Mouse (Mus musculus) gastrocnemius, postnatal 36 days (tissue): ENCODE data around the gene Cox11. TPM values are rescaled to one million over a fixed set of nuclear protein-coding genes. Genes with fewer than 3 reads are reported as not detected.

ENCODE experiments used
- total RNA-seq, 2 experiments: library from RNA; stranded (reverse); gene quantifications; 2 replicates each; pipeline ENCODE4 v1.2.3; 2021

The Cox11 gene
- total RNA-seq, 2 experiments from 2014 or later = 21.5 to 21.8 TPM

Other genes with a start within 250 kb of the Cox11 start
- gene Hlf, start 247.3 kb upstream of the Cox11 start, total RNA-seq = 1 to 10 TPM; 6.7 to 7.4 TPM
- 10 to 100 TPM; 13.8 to 15.4 TPM for gene Stxbp4, start 89 bp upstream of the Cox11 start, total RNA-seq
- 10 to 100 TPM; 11.7 to 13.9 TPM for gene Tom1l1, start 50.2 kb downstream of the Cox11 start, total RNA-seq